Mouse (Mus musculus) left cerebral cortex, adult 8-10 months (tissue): Measurements from ENCODE around the gene Dpep1. TPM values are rescaled to one million over a fixed set of nuclear protein-coding genes. Genes with fewer than 3 reads are reported as not detected.
A peak's percentile ranks its signal among the peaks of the same experiment; 100 is the strongest.
"Not testable (repeated sequence)": the region's sequence is repeated elsewhere in the genome, so short reads cannot be mapped to it uniquely, and the experiment has no call there.

Experiments
- DNase-seq, 2 experiments: peaks; one replicate each; pipeline ENCODE4 v3.0.0; 2022; ENCODE audit warnings: low spot score in 2 of 2
- total RNA-seq, 4 experiments: library from RNA; stranded (reverse); gene quantifications; 2 replicates each; pipeline ENCODE4 v1.2.4; 2022

The Dpep1 gene
- under 1 TPM in 1 of 4 experiments, not detected in 3; 0.16 TPM for total RNA-seq

- no peak for DNase-seq
Measured at GRCm38 (mm10) chr8:123185566-123186409, at the start of gene Dpep1. TSS of gene Dpep1 (plus strand) at chr8:123186242.

- DNase-seq, result no peak
Measured at GRCm38 (mm10) chr8:123136287-123136686, 49.8 kb upstream of the Dpep1 start.

DNA sequence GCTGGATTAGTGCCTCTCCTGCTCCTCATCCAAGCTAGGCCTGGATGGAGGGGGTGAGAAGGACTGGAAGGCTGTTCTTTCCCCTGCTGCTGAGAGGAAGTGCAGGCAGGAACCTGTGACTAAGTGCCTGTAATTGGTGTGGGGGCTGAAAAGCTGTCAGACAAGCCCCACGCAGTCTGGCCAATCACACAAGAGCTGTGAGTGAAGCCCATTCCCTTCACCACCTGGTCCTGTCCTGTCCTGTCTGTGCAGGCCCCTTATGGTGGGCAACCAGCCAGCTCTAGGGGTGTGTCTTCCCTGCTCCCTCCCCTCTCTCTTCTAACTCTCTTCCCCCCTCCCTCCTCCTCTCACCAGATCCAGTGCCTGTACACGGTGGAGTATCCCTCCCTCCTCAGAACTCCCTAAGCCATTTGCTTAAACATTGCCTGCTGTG, 48.4 kb upstream of the Dpep1 start:
- peak in 1 of 2 experiments; percentile 83 for DNase-seq

- no peak for DNase-seq
Measured at GRCm38 (mm10) chr8:123138741-123139140, 47.3 kb upstream of the Dpep1 start.

GRCm38 (mm10) chr8:123141741-123142462, 44.1 kb upstream of the Dpep1 start:
- DNase-seq, result peak in 1 of 2 experiments; percentile 63

GRCm38 (mm10) chr8:123145279-123145678, 40.8 kb upstream of the Dpep1 start:
- DNase-seq, result no peak

DNA sequence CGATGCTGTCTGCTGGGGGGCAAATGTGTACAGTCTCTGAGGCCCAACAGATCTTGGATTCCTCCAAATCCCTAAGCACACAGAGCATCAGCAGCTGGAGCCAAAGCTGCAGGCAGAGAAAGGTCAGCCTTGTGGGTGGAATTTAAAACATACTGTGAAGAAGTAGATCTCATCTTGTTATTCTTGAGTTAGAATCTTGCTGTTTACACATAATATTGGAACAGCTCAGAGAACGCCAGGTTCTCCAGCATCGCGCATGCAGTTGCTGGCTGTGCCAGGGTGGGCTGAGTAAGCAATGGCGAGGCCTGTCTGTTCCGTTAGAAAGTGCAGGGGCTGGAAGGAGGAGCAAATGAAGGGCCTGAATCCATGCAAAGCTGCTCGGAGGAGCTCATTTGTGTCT, 39.7 kb upstream of the Dpep1 start:
- DNase-seq, result no peak

DNA sequence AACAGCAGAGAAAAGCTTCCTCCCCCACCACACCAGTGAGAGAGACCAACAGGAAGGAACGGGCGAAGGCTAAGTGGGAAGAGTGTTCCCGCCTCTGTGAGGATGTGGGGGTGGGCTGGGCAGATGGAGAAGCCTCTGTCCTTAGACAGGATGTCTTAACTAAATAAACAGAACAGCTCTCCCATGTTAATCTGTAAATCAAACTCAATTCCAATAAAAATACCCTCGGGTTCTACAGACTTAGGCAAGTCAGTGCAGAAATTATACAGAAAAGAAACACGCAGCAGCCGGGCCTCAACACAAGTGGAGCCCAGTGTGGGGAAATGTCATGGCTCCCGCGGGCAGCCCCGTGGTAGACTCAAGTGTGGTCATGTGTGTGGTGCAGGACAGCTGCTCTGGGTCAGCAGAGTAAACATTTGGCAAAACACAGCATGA, 35.3 kb upstream of the Dpep1 start:
- DNase-seq, result no peak

DNA sequence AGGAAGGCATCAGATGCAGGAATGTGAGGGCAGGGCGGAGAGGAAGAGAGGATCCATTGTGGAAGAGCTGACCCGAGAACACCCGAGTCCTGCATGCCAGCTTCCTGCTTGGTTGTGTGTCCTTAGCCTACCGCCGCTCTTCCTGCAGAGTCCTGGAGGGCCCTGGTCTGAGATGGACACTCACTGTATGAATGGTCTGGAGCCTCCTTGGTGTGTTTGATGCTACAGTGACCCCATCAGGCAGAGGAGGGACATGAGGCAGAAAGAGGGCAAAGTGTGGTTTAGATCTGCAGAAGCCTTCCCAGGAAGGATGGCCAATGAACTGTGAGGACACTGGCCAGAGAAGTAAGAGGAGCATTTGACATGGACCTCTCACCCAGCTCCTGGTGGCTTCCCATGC, 30.9 kb upstream of the Dpep1 start:
- DNase-seq, result no peak

DNA sequence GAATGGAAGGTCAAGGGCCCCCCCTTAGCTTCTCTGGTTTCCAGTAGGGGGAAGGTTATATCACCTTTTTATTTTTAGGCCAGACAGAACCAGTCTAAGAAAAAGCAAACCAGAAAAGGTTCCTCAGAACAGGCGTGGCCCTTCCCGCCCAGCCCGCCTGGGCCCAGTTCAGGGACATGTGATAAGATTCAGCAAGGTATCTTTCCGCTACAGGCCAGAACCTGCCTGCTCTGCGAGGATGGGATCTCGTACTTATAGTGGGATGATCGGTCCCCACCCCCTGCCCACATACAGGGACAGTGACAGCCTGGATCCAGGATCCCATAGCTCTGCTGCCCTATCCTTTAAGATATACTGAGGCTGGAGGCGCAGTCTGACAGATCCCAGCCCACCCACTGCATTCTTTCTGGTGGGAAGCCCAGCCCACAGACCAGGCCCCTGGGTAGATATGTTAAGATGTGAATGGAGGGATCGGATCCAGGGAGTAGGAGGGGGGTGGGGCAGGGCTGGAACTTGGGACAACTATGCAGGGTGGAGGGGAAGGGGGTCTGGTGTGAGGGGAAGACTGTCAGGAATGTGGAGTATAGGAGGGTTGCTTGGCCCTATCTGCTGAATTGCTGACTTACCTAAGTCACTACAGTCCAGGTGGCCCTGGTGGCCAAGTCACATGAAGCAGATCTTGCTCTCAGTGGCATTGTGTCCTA, 29.8 kb upstream of the Dpep1 start:
- no peak for DNase-seq

- DNase-seq, result no peak
Measured at GRCm38 (mm10) chr8:123157888-123158465, 28.1 kb upstream of the Dpep1 start, which contains the start of gene Sult5a1. TSS of gene Sult5a1 (minus strand) at chr8:123158315.

GRCm38 (mm10) chr8:123181391-123181790, 4.7 kb upstream of the Dpep1 start:
- no peak for DNase-seq

DNA sequence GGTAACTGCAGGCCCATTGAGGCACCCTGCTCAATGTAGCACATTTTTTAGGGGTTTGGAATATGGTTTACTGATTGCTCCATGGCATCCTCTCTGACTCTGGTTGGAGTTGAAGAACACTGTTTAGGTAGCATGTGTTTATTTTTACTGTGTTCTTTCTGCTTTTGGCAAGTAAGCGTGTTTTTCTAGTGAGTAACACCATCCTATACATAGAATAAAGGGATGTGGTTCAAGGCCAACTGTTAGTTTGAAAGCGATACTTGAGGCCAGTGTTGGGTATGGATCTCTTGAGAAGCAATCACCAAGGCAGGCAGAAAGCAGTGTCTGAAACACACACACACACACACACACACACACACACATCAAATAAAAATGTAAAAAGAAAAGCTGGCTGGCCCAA, 2.0 kb downstream of the Dpep1 start:
- DNase-seq, result no peak

DNA sequence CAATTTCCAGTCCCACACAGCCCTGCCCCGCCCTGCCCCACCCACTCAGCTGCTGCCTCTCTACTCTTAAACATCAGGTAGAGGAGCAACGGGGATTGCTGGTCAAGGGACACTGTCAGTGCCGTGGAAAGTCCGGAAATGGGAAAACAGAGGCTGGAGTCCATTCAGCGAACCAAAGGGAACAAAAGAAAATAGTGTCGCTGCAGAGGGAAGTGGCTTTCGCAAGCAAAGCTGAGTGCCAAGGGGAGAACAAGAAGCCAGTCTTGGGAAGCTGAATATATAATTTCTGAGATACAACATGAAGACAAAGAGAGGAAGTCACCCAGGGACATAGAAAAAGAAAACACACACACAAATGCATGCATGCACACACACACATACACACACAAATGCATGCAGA, 2.8 kb downstream of the Dpep1 start:
- DNase-seq, result no peak

DNA sequence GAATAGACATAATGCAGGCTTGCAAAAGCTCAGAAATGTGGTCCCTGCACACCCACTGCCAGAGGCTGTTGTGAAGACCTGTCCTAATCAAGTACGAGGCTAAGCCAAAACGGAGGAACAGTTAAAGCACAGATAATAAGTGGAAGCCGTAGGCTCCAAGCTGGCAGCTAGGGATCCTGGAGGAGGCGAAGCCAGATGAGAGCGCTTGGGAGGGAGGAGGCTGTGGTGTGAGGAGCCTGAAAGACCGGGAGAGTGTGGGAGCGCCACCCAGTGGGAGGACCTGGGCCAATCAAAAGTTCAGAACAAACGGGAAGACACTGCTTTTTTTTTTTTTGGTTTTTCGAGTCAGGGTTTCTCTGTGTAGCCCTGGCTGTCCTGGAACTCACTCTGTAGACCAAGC, 4.6 kb downstream of the Dpep1 start:
- DNase-seq, result peak; percentile 62

- no peak for DNase-seq
Measured at GRCm38 (mm10) chr8:123191908-123192307, 5.9 kb downstream of the Dpep1 start.

DNA sequence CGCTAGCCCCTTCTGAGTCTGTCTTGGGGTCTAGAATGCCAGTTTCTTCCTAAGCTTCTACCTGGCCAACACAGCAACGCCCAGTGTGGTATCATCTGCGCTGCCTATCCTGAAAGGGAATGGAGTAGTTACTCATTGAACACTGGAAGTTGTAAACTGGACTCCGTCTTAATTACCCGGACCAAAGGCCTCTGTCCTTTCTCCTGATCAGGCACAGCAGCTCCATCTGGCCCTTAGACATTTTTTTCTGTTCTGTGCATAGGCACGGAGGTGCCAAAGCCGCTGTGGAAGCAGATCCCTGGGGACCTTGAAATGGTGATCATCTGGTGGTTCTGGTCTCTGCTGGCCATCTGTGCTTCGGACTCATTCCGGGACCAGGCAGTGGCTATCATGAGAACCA, 7.7 kb downstream of the Dpep1 start:
- DNase-seq, result no peak

DNA sequence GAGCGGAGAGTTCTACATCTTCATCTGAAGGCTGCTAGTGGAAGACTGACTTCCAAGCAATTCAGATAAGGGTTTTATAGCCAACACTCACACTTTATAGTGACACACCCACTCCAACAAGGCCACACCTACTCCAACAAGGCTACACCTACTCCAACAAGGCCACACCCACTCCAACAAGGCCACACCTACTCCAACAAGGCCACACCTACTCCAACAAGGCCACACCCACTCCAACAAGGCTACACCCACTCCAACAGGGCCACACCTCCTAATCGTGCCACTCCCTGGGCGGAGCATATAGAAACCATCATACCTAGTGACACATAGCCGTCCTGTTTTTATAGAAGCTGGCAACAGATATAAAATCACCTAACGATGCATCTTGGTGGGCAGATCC, 11.0 kb downstream of the Dpep1 start:
- DNase-seq, result not testable (repeated sequence)

- DNase-seq, result no peak
Measured at GRCm38 (mm10) chr8:123199864-123200263, 13.8 kb downstream of the Dpep1 start.

DNA sequence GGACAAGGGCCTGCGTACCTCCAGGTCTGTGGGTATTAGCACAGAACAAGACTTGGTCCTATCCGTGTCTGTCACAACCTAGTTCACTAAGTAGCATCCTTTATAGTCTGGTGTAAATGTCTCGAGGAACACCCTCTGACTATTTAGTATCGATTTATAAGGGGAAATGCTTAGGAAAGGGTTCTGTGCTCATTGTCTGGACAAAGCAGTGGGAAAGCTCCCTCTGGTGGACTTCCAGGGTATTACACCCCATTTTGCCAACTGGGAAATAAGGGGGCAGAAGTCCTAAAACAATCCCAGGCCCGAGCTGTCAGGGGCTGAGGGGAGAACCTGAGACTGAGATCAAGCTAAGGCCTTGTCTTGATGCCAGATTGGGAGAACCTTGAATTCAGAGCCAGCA, 16.2 kb downstream of the Dpep1 start:
- DNase-seq, result peak in 1 of 2 experiments; percentile 64

- DNase-seq, result no peak
Measured at GRCm38 (mm10) chr8:123203571-123203970, 17.5 kb downstream of the Dpep1 start.
